Mouse (Mus musculus) induced T-regulatory cell, adult 2 months (primary cell): Measurements from ENCODE around the gene Hs3st1.
"Not testable (repeated sequence)": the region's sequence is repeated elsewhere in the genome, so short reads cannot be mapped to it uniquely, and the experiment has no call there.

Experiments used
- DNase-seq: peaks from one replicate; pipeline ENCODE4 v3.0.0-alpha.2; 2012; ENCODE audit warnings: low read depth

The Hs3st1 gene

GRCm38 (mm10) chr5:39755375-39755774 lies at the start of gene Hs3st1:
Gene Hs3st1, minus strand, starts transcription at chr5:39755475.
- not testable (repeated sequence) for DNase-seq

DNA sequence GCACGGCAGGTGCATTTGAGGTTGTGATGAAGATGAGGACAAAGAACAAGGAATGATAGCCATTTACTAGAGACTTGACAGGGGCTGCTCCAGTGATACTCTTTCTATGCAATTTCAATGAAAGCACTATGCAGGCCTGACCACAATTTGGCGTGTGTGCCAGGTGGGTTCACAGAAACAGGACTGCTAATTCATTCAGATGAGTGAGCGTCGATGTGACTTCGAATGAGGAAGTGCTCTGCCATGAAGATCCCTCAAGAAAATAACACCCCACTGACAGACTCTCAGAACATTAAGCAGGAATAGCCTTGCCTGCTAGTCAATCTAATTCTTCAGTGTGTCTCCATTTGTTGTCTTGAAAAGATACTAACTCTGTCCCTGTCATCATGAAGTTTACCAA lies 49.4 kb upstream of the Hs3st1 start:
- DNase-seq: no peak

GRCm38 (mm10) chr5:39803941-39804340 lies 48.7 kb upstream of the Hs3st1 start:
- no peak for DNase-seq

- no peak for DNase-seq
Measured at GRCm38 (mm10) chr5:39803457-39803856, 48.2 kb upstream of the Hs3st1 start.

DNA sequence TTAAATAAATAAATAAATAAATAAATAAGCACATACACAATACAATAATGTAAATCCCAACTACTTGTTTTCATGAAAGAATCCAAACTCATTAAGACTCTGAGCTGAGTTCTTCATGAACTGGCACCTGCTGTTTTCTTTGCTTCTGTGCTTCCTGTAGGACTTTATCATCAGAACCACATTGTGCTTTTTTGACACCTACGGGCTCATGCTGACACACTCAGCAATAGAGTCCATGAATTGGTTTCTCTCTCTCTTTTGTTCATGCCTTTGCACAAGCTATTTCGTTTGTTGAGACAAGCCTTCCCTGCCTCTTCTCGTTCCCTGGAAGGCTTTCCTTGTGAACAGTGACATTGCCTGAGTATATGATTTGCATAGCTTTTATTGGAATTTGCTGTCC lies 46.8 kb upstream of the Hs3st1 start:
- DNase-seq: no peak

DNA sequence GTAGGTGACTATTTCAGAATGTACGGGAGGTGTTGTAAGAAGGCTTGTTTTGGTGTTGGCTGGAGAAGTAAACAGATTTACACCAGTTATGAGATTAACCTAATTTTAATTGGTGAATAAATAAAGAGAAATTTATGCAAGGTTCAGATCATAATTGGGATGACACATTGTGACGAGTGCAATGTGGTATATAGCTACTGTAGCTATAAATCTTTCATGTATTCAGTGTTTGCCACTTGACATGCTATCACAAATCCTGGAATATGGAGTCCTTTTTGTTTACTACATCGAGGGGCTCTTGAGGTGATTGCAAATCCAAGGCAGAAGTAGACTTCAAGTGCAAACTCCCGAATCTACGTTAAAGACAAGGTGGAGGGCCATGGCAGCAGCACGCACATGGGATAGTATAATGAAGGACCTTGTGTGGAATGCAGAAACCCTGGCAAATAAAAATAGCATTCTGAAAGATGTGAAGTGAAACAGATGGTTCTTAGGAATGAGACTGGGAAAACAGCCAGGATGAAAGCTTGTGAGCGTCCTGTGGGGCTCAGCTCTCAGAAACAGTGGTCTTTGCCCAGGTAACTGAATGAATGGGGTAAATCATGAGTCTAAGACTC lies 21.9 kb upstream of the Hs3st1 start:
- DNase-seq: no peak

GRCm38 (mm10) chr5:39771680-39772348 lies 16.5 kb upstream of the Hs3st1 start:
- DNase-seq: no peak

DNA sequence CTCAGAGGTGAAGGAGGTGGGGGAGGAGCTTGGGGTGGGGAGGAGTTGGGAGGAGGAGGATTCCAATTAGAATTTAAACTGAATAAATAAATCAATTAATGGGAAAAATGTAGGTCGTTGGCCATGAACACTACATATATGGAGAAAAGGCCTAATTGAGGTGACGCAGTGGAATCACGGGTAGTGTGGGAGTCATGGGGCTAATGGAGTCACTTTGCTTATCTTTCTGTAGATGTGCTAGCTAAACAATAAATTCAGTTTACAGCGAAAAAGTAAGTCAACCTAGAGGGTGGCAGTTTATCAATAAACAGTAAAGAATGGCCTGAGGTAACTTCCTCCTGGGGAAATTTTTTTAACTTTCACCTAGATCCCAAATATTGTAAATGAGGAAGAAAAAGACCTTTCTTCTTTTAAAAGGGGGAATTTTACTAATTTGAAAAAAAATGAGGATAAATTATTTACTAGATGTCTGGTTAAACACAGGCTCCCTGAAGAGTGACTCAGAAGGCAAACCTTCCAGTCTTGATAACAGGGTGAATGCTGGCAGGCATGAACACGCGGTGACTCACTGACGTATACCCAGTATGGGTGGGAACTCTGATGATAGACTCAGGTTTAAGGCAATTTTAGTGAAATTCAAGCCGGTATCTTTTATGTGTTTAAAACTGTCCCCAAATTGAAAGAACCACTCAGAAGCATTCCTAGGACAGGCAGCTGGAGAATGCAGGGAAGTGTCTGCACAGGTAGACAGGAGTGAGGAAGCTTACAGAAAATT lies 6.6 kb upstream of the Hs3st1 start:
- no peak for DNase-seq

DNA sequence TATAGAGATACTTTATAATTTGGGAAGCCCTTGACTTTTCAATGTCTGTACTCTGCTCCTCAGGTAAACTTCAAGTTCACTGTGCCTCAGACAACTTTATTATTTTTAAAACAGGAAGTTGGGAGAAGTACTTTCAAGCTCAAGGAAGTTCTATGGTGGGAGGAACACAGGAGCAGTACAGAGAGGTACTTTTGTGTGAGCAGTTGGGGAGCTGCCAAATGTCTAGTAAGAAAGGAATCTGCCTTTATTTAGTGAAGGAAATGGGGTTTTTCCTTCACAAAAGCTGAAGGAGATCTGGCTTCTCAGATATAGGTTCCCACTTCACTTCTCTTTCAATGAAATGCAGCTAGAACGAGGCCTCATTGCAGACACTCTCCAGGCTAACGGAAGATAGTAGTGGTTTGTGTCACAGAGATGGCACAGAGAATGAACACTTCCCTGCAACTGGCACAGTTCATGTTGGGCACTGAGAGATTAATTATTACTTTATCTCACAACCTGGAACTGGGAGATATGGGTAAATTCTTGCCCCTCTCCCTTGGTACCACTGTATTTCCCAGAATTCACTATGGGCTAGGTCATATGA lies 3.7 kb upstream of the Hs3st1 start:
- no peak for DNase-seq

DNA sequence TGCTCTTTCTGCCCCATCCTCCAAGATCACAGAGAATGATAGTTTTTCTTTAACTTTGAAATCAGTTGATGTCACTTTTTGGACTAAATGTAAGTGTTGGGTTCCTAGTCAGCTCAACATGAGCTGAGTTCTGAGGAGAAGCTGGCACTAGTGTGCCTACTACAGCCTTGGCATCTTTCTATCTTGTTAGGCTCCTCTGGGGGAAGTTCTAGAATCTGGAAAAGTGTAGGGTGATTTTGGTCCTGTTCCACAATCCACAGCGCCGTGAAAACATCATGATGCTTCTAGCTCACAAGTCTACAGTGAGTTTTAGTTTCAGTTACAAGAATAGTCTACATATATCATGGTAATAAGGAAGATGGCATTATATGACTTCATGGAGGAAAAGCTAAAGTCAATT lies 18.4 kb downstream of the Hs3st1 start:
- no peak for DNase-seq

DNA sequence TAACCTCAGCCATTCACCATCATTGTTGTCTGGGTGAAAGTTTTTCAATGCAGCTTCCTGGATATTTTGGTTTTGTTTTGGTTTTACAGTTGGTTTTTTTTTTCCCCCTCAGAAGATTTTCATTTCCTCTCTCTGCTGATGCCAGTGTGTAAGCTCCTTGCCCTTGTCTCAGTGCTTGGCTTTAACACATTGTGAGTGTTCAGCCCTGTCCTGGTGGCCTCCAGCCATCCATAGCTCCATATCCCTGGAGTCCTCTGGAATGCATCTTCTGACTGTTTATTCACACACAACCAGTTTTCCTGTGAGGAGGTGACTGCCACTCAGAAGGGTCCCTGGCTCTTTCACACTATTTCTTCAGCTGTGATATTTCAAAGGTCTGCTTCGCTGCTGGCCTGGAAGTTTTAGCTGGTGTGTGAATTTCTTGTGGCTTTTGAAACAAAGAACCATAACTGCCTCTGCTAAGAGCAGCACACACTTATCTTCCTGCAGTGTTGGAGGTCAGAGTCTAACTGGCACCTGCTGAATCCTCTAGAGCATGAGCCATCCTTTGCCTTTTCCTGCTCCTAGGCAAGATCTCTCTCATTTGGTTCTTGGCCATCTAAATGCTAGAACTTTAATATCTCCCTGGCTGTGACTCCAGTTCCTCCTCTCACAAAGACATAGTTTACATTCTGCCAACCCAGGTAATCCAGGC lies 21.4 kb downstream of the Hs3st1 start:
- DNase-seq: no peak

DNA sequence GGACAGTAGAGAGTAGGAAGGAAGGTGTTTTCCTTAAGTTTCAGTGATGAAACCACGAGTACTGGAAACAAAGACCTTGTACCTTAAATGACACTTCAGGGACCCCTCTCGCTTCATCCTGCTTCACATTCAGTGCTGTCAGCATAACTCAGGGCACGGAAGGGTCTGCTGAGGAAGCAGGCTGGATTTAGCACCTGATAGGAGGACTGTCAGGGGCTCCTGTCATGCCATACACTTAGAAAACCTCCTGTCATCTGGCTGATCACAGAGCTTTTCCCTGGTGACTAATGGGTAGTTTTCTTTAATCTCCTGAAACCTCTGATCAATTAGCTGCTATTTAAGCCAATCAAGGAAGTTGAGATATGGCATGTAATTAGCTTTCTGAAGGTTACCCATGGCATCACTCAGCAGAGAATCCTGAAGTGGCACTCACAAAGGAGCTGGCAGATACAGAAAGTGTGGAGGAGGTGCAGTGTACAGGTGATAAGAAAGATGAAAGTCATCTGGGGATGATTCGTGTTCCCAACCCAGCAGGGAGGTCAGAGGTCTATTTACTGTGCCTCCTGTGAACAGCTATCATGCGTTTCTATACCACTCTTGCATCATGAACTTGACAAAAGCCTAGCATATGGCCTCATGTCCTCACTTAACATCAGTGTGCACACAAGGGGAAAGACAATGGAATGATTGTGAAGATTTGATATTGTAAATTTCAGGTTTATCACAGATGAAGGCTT lies 22.1 kb downstream of the Hs3st1 start:
- DNase-seq: no peak

DNA sequence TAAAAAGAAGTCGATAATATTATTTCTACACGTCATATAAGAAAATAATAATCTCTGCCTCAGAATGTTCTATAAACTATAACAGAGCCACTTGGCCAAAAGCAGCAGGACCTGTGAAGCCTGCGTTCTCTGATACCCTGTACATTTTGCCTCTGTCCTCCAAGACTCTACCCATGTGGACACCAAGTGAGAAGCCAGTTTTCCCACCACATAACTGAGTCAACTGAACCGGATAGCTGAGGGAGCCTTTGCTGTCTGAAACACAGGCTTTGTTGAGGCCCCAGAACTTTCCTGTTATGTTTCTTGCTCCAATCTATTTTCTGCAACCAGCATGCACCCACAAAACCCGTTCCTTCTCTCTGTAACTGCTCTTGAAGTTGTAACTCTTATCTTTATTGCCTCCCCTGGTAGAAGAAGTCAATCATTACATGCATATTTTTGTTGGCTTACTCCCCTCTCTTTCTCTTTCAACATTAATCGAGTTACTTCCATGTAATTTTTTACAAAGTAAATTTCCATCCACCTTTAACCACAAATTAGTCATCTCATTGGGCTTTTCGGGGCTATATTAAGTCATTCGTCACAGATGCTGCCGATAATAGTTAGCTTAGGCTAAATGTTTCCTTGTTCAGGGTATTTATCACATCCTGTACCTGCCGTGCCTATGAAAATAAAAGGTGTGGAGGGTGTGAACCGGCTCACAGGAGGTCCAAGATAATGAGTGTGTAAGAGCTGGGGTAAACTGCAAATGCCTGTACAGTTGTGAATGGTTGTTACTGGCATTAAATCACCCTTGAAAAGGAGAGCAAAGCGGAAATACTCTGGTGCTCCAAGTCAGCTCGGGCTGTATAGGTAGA lies 39.4 kb downstream of the Hs3st1 start:
- DNase-seq: no peak

- DNase-seq: no peak
Measured at GRCm38 (mm10) chr5:39715193-39715592, 40.1 kb downstream of the Hs3st1 start.

- no peak for DNase-seq
Measured at GRCm38 (mm10) chr5:39705539-39705938, 49.7 kb downstream of the Hs3st1 start.

DNA sequence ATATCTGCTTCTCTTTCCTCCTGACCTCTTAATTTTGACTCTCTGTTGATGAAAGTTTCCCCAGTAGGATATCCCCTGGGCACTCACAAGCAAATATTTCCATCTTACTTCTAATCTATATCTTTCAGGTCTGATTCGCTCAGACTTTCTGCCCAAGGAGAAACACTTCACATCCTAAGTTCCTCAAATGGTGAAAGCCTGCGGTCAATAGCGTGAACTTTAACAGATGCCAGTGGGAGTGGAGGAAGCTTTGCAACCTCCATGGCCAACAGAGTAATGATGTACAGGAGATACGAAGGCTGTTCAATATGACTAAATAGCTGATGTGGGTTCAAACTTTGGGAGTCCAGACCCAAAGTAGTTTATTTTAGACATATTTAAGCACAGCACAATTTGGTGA lies 94.4 kb downstream of the Hs3st1 start:
- no peak for DNase-seq

DNA sequence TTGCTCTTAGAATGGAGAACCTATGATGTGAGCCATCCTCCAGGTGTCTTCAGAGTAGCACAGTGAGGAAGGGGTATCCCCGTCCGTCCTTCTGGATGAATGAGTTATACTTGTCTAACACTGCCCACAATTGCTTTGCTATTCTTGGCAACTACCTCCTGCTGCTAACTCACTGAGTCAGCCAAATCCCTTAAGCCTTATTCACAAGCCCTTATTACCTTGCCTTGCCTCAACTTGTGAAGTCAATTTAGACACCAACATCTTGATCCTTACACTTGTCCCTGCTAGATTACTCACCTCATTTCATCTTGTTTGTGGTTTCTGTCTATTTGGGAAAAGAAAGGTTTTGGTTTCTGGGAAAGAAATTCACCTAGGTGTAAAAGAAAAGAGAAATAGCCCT lies 95.9 kb downstream of the Hs3st1 start:
- no peak for DNase-seq

DNA sequence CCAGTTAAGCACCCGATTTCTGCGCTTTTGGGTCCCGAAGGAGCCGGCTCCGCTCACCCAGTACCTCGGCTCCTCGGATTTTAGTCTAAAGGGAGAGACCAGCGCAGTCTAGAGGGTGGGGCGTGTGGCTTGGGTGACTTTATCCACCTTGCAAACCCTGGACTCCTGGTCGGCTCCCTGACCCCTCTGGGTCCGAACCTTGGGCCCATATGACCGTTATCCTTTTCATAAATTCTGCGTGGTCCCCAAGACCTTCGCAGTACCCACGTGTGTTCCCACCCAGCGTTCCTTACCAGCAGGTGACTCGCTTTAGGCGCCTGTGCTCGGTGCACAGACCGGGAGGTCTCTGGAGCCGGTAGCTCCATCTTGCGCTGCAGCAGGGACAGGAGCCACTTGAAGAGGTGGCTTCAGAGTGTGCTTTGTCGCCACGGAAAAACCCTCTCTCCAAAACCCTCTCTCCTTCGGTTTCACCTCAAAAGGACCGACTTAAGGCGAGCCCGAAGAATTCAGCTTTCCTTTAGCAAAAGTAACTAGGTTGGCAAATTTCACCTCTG lies 110.4 kb downstream of the Hs3st1 start:
- no peak for DNase-seq

DNA sequence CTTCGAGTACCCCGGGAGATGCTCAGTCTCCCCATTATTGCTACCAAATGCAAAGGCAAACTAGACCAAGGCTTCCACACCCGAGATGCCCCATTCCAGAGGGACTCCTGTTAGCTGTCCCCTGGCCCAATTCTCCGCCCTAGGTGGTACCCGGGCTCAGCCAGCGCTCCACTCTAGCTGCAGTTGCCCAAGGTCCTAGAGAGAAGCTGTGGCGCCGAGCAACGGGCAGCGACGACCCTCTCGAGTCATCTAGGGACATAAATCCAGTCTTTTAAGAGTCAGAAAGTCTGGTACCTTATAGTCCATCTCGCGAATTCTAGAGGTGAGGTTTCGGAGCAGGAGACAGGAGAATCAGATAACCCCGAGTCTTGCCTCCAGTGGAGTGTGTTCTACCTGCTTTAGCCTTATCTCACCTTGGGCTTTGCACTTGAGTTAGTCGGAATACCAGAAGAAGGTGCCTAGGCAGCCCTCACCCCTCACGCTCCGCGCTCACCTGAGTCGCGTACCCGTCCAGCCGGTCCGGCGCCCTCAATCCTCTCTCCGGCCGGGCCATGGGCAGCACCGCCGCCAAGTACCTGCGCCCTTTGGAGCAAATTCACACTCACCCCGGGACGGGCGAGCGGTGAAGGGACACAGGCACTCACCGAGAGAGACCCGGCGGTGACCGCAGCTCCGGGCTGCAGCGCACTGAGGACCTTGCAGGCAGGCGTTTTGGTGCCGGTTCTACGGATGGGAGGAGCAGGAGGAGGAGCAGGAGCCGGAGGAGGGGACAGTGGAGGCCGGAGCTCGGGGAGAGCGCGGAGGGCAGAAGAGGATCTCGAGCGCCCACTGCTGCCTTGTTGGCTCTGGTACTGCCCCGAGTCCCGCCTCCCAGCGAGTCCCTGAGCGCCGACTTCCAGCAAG lies 111.1 kb downstream of the Hs3st1 start:
- DNase-seq: no peak
